Mouse (Mus musculus): ENCODE data around the gene Capn7. TPM values are rescaled to one million over a fixed set of nuclear protein-coding genes. Genes with fewer than 3 reads are reported as not detected.

Capn7 gene
- polyA plus RNA-seq, 1 experiment from 2014 or later, result 89.5 TPM

- H3K9me3 ChIP-seq, result no peaks in the 10 kb centered on the region
- H3K4me3 ChIP-seq, result no peak overlapping the region
- H3K4me1 ChIP-seq, result peaks cover 5% of the 10 kb centered on the region; the same call in 1 of the 2 replicates
- no peak overlapping the region for H3K9ac ChIP-seq
- no peaks in the 10 kb centered on the region for H3K27me3 ChIP-seq (replicated peaks)
- ATAC-seq (replicated peaks), result no peak
- H3K27ac ChIP-seq, result no peak overlapping the region
- no peak overlapping the region for H3K4me2 ChIP-seq
- WGBS, result 93% methylated on average over 1 of the region's 1 CpGs
- H3K36me3 ChIP-seq (replicated peaks), result no peaks in the 10 kb centered on the region
Measured at GRCm38 (mm10) chr14:31327196-31327595, 9.2 kb upstream of the Capn7 start.

- Histone ChIP-seq H3K4me2 (no peak overlapping the region), H3K27me3 (replicated peaks) (no peaks in the 10 kb centered on the region), H3K9me3 (no peaks in the 10 kb centered on the region), H3K4me3 (no peak overlapping the region), H3K4me1 (peaks cover 5% of the 10 kb centered on the region; the same call in 1 of the 2 replicates), H3K27ac (no peak overlapping the region), H3K9ac (no peak overlapping the region), H3K36me3 (replicated peaks) (no peaks in the 10 kb centered on the region)
- 83% methylated on average over 4 of the region's 4 CpGs for WGBS
- ATAC-seq (replicated peaks), result no peak
Measured at GRCm38 (mm10) chr14:31327681-31328080, 8.8 kb upstream of the Capn7 start.

- 61% methylated on average over 2 of the region's 2 CpGs for WGBS
Measured at GRCm38 (mm10) chr14:31329741-31330140, 6.7 kb upstream of the Capn7 start.

GRCm38 (mm10) chr14:31330957-31331356 is 5.5 kb upstream of the Capn7 start:
- Histone ChIP-seq H3K9me3 (no peaks in the 10 kb centered on the region), H3K36me3 (replicated peaks) (no peaks in the 10 kb centered on the region), H3K4me2 (no peak overlapping the region), H3K4me3 (no peak overlapping the region), H3K27me3 (replicated peaks) (0 out of 2 replicates have a peak, but pooled peaks cover 4% of the 10 kb centered on the region), H3K4me1 (peaks cover 6% of the 10 kb centered on the region), H3K9ac (no peak overlapping the region), H3K27ac (no peak overlapping the region)
- 79% methylated on average over 4 of the region's 4 CpGs for WGBS
- ATAC-seq (replicated peaks), result no peak

More at GRCm38 (mm10) chr14:31329741-31330140, 6.7 kb upstream of the Capn7 start:
- Histone ChIP-seq H3K4me3 (no peak overlapping the region), H3K9ac (no peak overlapping the region), H3K27me3 (replicated peaks) (no peaks in the 10 kb centered on the region), H3K36me3 (replicated peaks) (no peaks in the 10 kb centered on the region), H3K4me1 (no peaks in the 10 kb centered on the region), H3K27ac (no peak overlapping the region), H3K9me3 (no peaks in the 10 kb centered on the region), H3K4me2 (no peak overlapping the region)
- ATAC-seq (replicated peaks), result no peak

- Histone ChIP-seq H3K27me3 (replicated peaks) (0 out of 2 replicates have a peak, but pooled peaks cover 4% of the 10 kb centered on the region), H3K27ac (peak overlapping the region; percentile 91), H3K4me2 (peak overlapping the region; percentile 56), H3K9ac (peak overlapping the region; percentile 36; the same call in 1 of the 2 replicates), H3K4me1 (peaks cover 24% of the 10 kb centered on the region), H3K9me3 (no peaks in the 10 kb centered on the region), H3K4me3 (peak overlapping the region; percentile 91), H3K36me3 (replicated peaks) (0 out of 2 replicates have a peak, but pooled peaks cover 2% of the 10 kb centered on the region)
- WGBS, result 52% methylated on average over 3 of the region's 3 CpGs
- no peak; the same call in 1 of the 2 replicates for ATAC-seq (replicated peaks)
Measured at GRCm38 (mm10) chr14:31335765-31336164, 673 bp upstream of the Capn7 start.

- H3K36me3 ChIP-seq (replicated peaks), result 0 out of 2 replicates have a peak, but pooled peaks cover 3% of the 10 kb centered on the region
- H3K4me1 ChIP-seq, result peaks cover 24% of the 10 kb centered on the region
- H3K4me3 ChIP-seq, result peak overlapping the region; percentile 91
- WGBS, result 44% methylated on average over 7 of the region's 7 CpGs
- H3K9ac ChIP-seq, result peak overlapping the region; percentile 78
- H3K27me3 ChIP-seq (replicated peaks), result 0 out of 2 replicates have a peak, but pooled peaks cover 4% of the 10 kb centered on the region
- no peak for ATAC-seq (replicated peaks)
- no peak overlapping the region for H3K27ac ChIP-seq
- peak overlapping the region; percentile 56 for H3K4me2 ChIP-seq
- H3K9me3 ChIP-seq, result no peaks in the 10 kb centered on the region
Measured at GRCm38 (mm10) chr14:31337406-31337805, 968 bp downstream of the Capn7 start.

GRCm38 (mm10) chr14:31337947-31338346 is 1.5 kb downstream of the Capn7 start:
- H3K36me3 ChIP-seq (replicated peaks), result 0 out of 2 replicates have a peak, but pooled peaks cover 3% of the 10 kb centered on the region
- peaks cover 24% of the 10 kb centered on the region for H3K4me1 ChIP-seq
- ATAC-seq (replicated peaks), result no peak
- no peak overlapping the region for H3K27ac ChIP-seq
- H3K9ac ChIP-seq, result no peak overlapping the region
- 0 out of 2 replicates have a peak, but pooled peaks cover 4% of the 10 kb centered on the region for H3K27me3 ChIP-seq (replicated peaks)
- peak overlapping the region; percentile 56 for H3K4me2 ChIP-seq
- peak overlapping the region; percentile 91 for H3K4me3 ChIP-seq
- no peaks in the 10 kb centered on the region for H3K9me3 ChIP-seq

GRCm38 (mm10) chr14:31343241-31343640 is 6.8 kb downstream of the Capn7 start:
- ATAC-seq (replicated peaks), result no peak
- Histone ChIP-seq H3K4me3 (no peak overlapping the region), H3K4me2 (no peak overlapping the region), H3K27ac (no peak overlapping the region), H3K9me3 (no peaks in the 10 kb centered on the region), H3K36me3 (replicated peaks) (peaks cover 22% of the 10 kb centered on the region; the same call in 1 of the 2 replicates), H3K27me3 (replicated peaks) (no peaks in the 10 kb centered on the region), H3K9ac (no peak overlapping the region), H3K4me1 (peaks cover 8% of the 10 kb centered on the region)
- 89% methylated on average over 8 of the region's 8 CpGs for WGBS

GRCm38 (mm10) chr14:31345367-31345766 is 8.9 kb downstream of the Capn7 start:
- no peaks in the 10 kb centered on the region for H3K4me1 ChIP-seq
- H3K27me3 ChIP-seq (replicated peaks), result no peaks in the 10 kb centered on the region
- H3K9me3 ChIP-seq, result no peaks in the 10 kb centered on the region
- H3K9ac ChIP-seq, result no peak overlapping the region
- H3K36me3 ChIP-seq (replicated peaks), result peaks cover 26% of the 10 kb centered on the region; the same call in 1 of the 2 replicates
- H3K4me2 ChIP-seq, result no peak overlapping the region
- WGBS, result 97% methylated on average over 1 of the region's 1 CpGs
- no peak overlapping the region for H3K27ac ChIP-seq
- no peak for ATAC-seq (replicated peaks)
- no peak overlapping the region for H3K4me3 ChIP-seq

GRCm38 (mm10) chr14:31362236-31362635 is 25.8 kb downstream of the Capn7 start:
- ATAC-seq (replicated peaks), result no peak

GRCm38 (mm10) chr14:31364589-31364988 is 28.2 kb downstream of the Capn7 start:
- Histone ChIP-seq H3K36me3 (replicated peaks) (peaks cover 47% of the 10 kb centered on the region), H3K9me3 (no peaks in the 10 kb centered on the region), H3K4me1 (no peaks in the 10 kb centered on the region), H3K9ac (no peak overlapping the region), H3K4me3 (no peak overlapping the region), H3K4me2 (no peak overlapping the region), H3K27me3 (replicated peaks) (no peaks in the 10 kb centered on the region), H3K27ac (no peak overlapping the region)
- 97% methylated on average over 4 of the region's 4 CpGs for WGBS
- no peak for ATAC-seq (replicated peaks)

More at GRCm38 (mm10) chr14:31362236-31362635, 25.8 kb downstream of the Capn7 start:
- no peak overlapping the region for H3K9ac ChIP-seq
- H3K9me3 ChIP-seq, result no peaks in the 10 kb centered on the region
- WGBS, result 95% methylated on average over 2 of the region's 2 CpGs
- H3K4me3 ChIP-seq, result no peak overlapping the region
- H3K4me1 ChIP-seq, result no peaks in the 10 kb centered on the region
- H3K27ac ChIP-seq, result no peak overlapping the region
- H3K36me3 ChIP-seq (replicated peaks), result peaks cover 48% of the 10 kb centered on the region
- no peaks in the 10 kb centered on the region for H3K27me3 ChIP-seq (replicated peaks)
- H3K4me2 ChIP-seq, result no peak overlapping the region

- ATAC-seq (replicated peaks), result no peak
- no peak overlapping the region for H3K4me3 ChIP-seq
- peaks cover 48% of the 10 kb centered on the region for H3K36me3 ChIP-seq (replicated peaks)
Measured at GRCm38 (mm10) chr14:31365350-31365749, 28.9 kb downstream of the Capn7 start.

GRCm38 (mm10) chr14:31367951-31368350 is 31.5 kb downstream of the Capn7 start:
- Histone ChIP-seq H3K27ac (no peak overlapping the region), H3K4me3 (no peak overlapping the region), H3K36me3 (replicated peaks) (peaks cover 49% of the 10 kb centered on the region), H3K9ac (no peak overlapping the region), H3K4me1 (no peaks in the 10 kb centered on the region), H3K9me3 (no peaks in the 10 kb centered on the region), H3K4me2 (no peak overlapping the region), H3K27me3 (replicated peaks) (no peaks in the 10 kb centered on the region)
- ATAC-seq (replicated peaks), result no peak
- 94% methylated on average over 7 of the region's 7 CpGs for WGBS

More at GRCm38 (mm10) chr14:31365350-31365749, 28.9 kb downstream of the Capn7 start:
- Histone ChIP-seq H3K9ac (no peak overlapping the region), H3K9me3 (no peaks in the 10 kb centered on the region), H3K4me1 (no peaks in the 10 kb centered on the region), H3K27me3 (replicated peaks) (no peaks in the 10 kb centered on the region), H3K27ac (no peak overlapping the region), H3K4me2 (no peak overlapping the region)

Data from midbrain, embryonic 15.5 days (tissue).